Mouse (Mus musculus) testis, postnatal 10 days (tissue): ENCODE data around the gene Gria4.
"Not testable (repeated sequence)": the region's sequence is repeated elsewhere in the genome, so short reads cannot be mapped to it uniquely, and the experiment has no call there.

ENCODE experiments used
- DNase-seq: peaks from one replicate; pipeline ENCODE4 v3.0.0; 2021; ENCODE audit warnings: low spot score

Gria4 gene

GRCm38 (mm10) chr9:4555415-4555959 lies 240.5 kb downstream of the Gria4 start:
- no peak for DNase-seq

GRCm38 (mm10) chr9:4539218-4539617 lies 256.8 kb downstream of the Gria4 start:
- no peak for DNase-seq

- no peak for DNase-seq
Observed at GRCm38 (mm10) chr9:4536514-4537150, 259.4 kb downstream of the Gria4 start.

GRCm38 (mm10) chr9:4514563-4514885 lies 281.5 kb downstream of the Gria4 start:
- DNase-seq = no peak

GRCm38 (mm10) chr9:4513796-4514562 lies 282.1 kb downstream of the Gria4 start:
- no peak for DNase-seq

GRCm38 (mm10) chr9:4506086-4506485 lies 289.9 kb downstream of the Gria4 start:
- DNase-seq = no peak

GRCm38 (mm10) chr9:4505087-4505486 lies 290.9 kb downstream of the Gria4 start:
- DNase-seq = no peak

- no peak for DNase-seq
Observed at GRCm38 (mm10) chr9:4486428-4486827, 309.6 kb downstream of the Gria4 start.

GRCm38 (mm10) chr9:4484502-4484901 lies 311.5 kb downstream of the Gria4 start:
- DNase-seq = no peak

GRCm38 (mm10) chr9:4470791-4471190 lies 325.2 kb downstream of the Gria4 start:
- no peak for DNase-seq

- DNase-seq = no peak
Observed at GRCm38 (mm10) chr9:4459456-4460070, 336.5 kb downstream of the Gria4 start.

GRCm38 (mm10) chr9:4458193-4458592 lies 337.8 kb downstream of the Gria4 start:
- DNase-seq = no peak

- DNase-seq = no peak
Observed at GRCm38 (mm10) chr9:4457644-4458043, 338.4 kb downstream of the Gria4 start.

- DNase-seq = peak; percentile 57
Observed at GRCm38 (mm10) chr9:4442908-4443307, 353.1 kb downstream of the Gria4 start.

- DNase-seq = not testable (repeated sequence)
Observed at GRCm38 (mm10) chr9:4400801-4401200, 395.2 kb downstream of the Gria4 start.

- DNase-seq = peak; percentile 67
Observed at GRCm38 (mm10) chr9:4376640-4377120, 419.4 kb downstream of the Gria4 start.

- DNase-seq = peak; percentile 95
Observed at GRCm38 (mm10) chr9:4375828-4376639, 420.0 kb downstream of the Gria4 start, which contains the start of gene Msantd4. Gene Msantd4 (plus strand): TSS chr9:4376562.
